Mouse (Mus musculus) midbrain, embryonic 14.5 days (tissue): ENCODE data around the gene Trim32. TPM values are rescaled to one million over a fixed set of nuclear protein-coding genes. Genes with fewer than 3 reads are reported as not detected.
A peak's percentile ranks its signal among the peaks of the same experiment; 100 is the strongest.

Source experiments
- ATAC-seq: fragments of 200-750 bp; cut with Nextera tagmentation; 2 replicates; pipeline ENCODE4 v1.8.0; 2017; ENCODE audit warnings: moderate number of reproducible peaks, moderate library complexity; ENCODE audit not compliant: low FRiP score, low TSS enrichment
- DNase-seq: peaks from one replicate; pipeline ENCODE4 v3.0.0-alpha.2; 2015
- H3K27ac ChIP-seq: fragments of 300-500 bp; sonication (generic); replicated peaks from 2 replicates; pipeline ENCODE4 v1.5.1; 2014; ENCODE audit warnings: mild to moderate bottlenecking, low read depth, low read length, moderate library complexity
- H3K27me3 ChIP-seq: fragments of 300-500 bp; sonication (generic); 2 replicates; pipeline ENCODE4 v1.6.1; 2014; ENCODE audit warnings: low read length, control low read depth, mixed read lengths; ENCODE audit not compliant: control insufficient read depth, insufficient read depth
- H3K36me3 ChIP-seq: fragments of 300-500 bp; sonication (generic); 2 replicates; pipeline ENCODE4 v1.6.1; 2014; ENCODE audit warnings: low read length, control low read depth; ENCODE audit not compliant: control insufficient read depth, insufficient read depth
- H3K4me1 ChIP-seq: fragments of 300-500 bp; sonication (generic); 2 replicates; pipeline ENCODE4 v1.6.1; 2014; ENCODE audit warnings: mild to moderate bottlenecking, antibody characterized with exemption, low read length, control low read depth; ENCODE audit not compliant: control insufficient read depth, insufficient read depth
- H3K4me2 ChIP-seq: fragments of 300-500 bp; sonication (generic); 2 replicates; pipeline ENCODE4 v1.6.1; 2014; ENCODE audit warnings: mild to moderate bottlenecking, low read length, moderate library complexity
- H3K4me3 ChIP-seq: fragments of 300-500 bp; sonication (generic); replicated peaks from 2 replicates; pipeline ENCODE4 v1.5.1; 2014; ENCODE audit warnings: low read depth, low read length
- H3K9ac ChIP-seq: fragments of 300-500 bp; sonication (generic); replicated peaks from 2 replicates; pipeline ENCODE4 v1.6.1; 2014; ENCODE audit warnings: mild to moderate bottlenecking, low read length, moderate library complexity
- H3K9me3 ChIP-seq: fragments of 300-500 bp; sonication (generic); 2 replicates; pipeline ENCODE4 v1.6.1; 2016; ENCODE audit warnings: low read length, control low read depth, mixed read lengths; ENCODE audit not compliant: control insufficient read depth
- WGBS: fragments of 180-500 bp; shearing (Covaris S2); extraction: QIAGEN DNeasy Blood & Tissue Kit; methylation state at CpG from one replicate; pipeline ENCODE4 v1.1.7; 2014; 5-methylcytosine and 5-hydroxymethylcytosine counted together
- polyA plus RNA-seq: library from polyadenylated mRNA; unstranded; fragments of >200 nt; fragmentation: Nextera tagmentation; extraction: Ambion mirVana; gene quantifications from 2 replicates; pipeline ENCODE4 v1.2.1, GENCODE M21; 2014

The Trim32 gene
- polyA plus RNA-seq: 159 and 186 TPM in 2 replicates

DNA sequence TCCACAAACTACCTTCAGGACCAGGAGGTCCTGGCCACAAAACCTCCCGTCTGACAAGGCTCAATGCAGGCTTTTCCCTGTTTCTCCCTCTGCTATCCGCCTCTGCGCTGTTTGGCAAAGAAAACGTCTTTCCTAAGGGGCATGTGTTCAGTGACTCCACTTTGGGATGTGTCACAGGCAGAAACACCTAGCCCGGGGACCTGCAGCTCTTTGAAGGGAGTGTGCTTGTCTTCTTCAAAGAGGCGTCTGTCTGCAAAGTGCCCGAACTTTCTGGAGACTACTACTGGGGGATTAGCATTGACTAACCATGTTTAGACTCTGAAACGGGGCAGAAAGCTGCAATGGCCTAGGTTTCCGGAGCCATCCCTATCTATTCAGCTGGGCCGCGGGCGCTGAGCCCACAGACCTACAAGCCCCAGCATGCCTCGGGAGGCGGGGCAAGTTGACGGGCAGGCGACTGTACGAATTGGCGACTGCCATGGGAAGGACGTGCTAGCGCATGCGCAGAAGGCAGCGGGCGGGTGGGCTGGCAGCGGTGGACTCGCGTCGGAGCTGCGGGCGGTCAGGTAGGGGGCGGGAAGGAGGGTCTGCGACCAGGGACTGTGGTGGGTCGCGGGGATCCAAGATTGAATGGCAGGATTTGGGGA, at the start of gene Trim32:
Trim32 (plus strand) TSS at position 483 of the 647 bp plus-strand sequence.
- 3% methylated on average over 33 of the region's 33 CpGs for WGBS
- Histone ChIP-seq H3K9ac (peak within 1 kb of the TSS; percentile 80), H3K4me2 (peak within 1 kb of the TSS; percentile 65), H3K4me3 (peak within 1 kb of the TSS; percentile 67), H3K4me1 (peaks cover 18% of the 10 kb centered on the region), H3K36me3 (no peaks in the 10 kb centered on the region), H3K27ac (peak within 1 kb of the TSS; percentile 91), H3K27me3 (no peaks in the 10 kb centered on the region), H3K9me3 (no peaks in the 10 kb centered on the region)
- DNase-seq: peak; percentile 98
- peak; percentile 97 for ATAC-seq

DNA sequence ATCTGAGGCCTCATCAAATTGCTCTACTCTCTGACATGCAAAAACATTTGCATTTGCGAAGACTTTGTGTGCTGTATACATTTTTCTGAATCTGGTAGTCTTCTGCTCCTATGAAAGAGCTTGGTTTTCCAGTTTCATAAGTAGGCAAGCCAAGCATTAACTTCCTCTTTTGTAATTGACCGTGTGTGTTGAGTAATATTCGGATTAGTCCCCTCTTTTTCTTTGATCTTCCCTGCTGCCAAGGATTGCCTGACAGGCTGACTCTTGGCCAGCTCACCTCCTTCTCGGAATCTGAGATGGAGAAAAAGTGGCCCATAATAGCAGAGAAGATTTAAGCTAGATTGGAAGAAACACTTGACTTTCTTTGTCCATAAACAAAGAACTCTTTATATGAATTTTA, 39.3 kb upstream of the Trim32 start:
- DNase-seq: no peak
- ATAC-seq: no peak
- Histone ChIP-seq H3K27ac (no peak overlapping the region), H3K36me3 (no peaks in the 10 kb centered on the region), H3K9ac (no peak overlapping the region), H3K4me1 (no peaks in the 10 kb centered on the region), H3K4me3 (no peak overlapping the region), H3K4me2 (no peak overlapping the region), H3K27me3 (no peaks in the 10 kb centered on the region), H3K9me3 (no peaks in the 10 kb centered on the region)
- 62% methylated on average over 4 of the region's 4 CpGs for WGBS

DNA sequence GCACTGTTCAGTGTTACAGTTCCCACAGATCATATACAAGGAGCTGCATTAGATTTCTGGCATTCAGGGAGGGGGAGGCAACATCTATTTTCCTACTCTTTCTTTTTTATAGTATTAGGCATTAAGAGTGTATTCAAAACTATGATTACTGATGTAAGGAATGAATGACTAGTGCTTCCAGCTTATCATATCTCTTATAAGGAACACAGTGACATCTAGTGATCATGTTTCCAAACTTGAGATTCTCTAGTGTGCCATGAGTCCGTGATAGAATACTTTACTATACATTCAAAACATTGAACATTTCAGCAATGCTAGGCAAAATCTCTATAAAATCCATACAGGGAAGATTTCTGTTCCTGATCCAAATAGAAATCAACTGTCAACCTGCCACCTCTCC, 24.5 kb upstream of the Trim32 start:
- 75% methylated on average over 1 of the region's 1 CpGs for WGBS
- Histone ChIP-seq H3K27ac (no peak overlapping the region), H3K4me2 (no peak overlapping the region), H3K9ac (no peak overlapping the region), H3K36me3 (no peaks in the 10 kb centered on the region), H3K4me1 (no peaks in the 10 kb centered on the region), H3K9me3 (no peaks in the 10 kb centered on the region), H3K27me3 (no peaks in the 10 kb centered on the region), H3K4me3 (no peak overlapping the region)
- peak; percentile 52 for DNase-seq
- ATAC-seq: no peak

DNA sequence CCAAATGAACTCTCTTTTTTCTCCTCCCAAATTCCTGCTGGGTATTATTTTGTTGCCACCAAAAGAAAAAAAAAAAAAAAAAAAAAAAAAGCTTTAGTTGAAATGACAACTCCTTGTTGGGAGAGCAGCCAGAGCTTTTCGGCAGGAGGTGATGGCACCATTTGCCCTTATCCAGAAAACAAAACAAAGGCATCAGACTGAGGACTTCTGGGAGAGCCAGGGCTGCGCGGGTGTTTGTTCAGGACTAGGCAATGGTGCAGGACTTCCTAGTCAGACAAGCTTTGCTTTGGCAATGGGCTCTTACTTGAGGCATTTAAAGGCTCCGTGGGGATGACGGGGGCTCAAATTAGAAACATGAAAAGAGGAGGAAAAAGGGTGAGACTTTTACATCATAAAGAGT, 17.8 kb upstream of the Trim32 start:
- H3K27me3 ChIP-seq: no peaks in the 10 kb centered on the region
- H3K4me3 ChIP-seq: no peak overlapping the region
- no peak overlapping the region for H3K9ac ChIP-seq
- no peaks in the 10 kb centered on the region for H3K4me1 ChIP-seq
- ATAC-seq (no peak), DNase-seq (peak; percentile 28)
- no peaks in the 10 kb centered on the region for H3K36me3 ChIP-seq
- H3K27ac ChIP-seq: no peak overlapping the region
- H3K9me3 ChIP-seq: no peaks in the 10 kb centered on the region
- no peak overlapping the region for H3K4me2 ChIP-seq
- WGBS: 27% methylated on average over 5 of the region's 5 CpGs

DNA sequence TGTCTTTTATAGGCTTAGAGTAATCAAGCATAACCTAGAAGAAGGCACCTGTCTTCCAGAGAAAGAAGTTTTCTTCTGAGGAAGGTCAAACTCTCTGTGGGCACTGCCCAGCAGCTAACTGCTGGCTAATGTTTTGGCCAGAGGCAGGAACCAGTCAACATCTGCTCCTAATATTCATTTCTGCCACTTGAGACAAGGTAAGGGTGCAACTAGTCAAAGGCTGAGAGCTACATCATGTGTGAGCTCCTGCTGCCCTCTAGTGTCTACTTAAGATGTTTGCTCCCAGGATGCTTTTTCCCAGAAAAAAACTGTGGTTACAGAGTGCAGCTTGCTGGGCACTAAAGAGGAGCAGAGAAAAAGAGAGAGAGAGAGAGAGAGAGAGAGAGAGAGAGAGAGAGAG, 15.0 kb upstream of the Trim32 start:
- H3K4me2 ChIP-seq: no peak overlapping the region

DNA sequence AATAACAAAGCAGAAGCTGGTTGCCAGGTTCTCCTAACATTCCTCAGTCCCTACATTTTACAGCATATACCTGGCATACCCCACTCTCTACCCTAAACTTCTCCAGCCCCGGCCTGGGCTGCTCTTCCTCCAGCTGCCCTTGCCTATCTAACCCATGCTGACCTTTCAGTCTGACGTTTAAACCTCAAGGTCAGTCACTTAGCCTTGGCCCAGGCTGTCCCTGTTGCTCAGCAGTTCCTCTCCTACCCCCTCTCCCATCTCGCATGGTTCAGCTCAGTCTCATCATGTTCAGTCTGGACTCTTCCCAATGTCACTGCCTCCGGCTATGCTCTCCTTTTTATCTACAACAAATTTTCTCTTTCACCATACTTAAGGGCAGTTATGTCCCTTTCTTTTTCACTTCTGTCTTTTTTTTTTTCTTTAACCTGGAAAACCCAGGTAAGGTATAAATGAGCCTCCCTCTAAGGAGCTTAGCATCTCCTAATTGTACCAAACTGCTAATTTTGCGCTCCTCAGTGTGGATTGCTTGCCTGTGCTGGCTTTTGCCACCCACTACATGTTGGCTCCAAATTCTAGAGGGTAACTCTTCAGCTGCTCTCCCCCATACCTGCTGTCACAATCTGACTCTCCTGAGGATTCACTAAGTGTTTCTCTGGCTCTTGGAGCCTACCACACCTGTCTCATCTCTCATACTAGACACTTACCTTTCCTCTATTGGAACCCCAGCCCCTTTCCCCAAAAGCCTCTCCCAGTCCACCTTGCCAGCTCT, 10.0 kb upstream of the Trim32 start:
- 79% methylated on average over 5 of the region's 5 CpGs for WGBS
- no peak for DNase-seq
- Histone ChIP-seq H3K4me3 (no peak overlapping the region), H3K9ac (no peak overlapping the region), H3K27me3 (no peaks in the 10 kb centered on the region), H3K36me3 (no peaks in the 10 kb centered on the region), H3K27ac (no peak overlapping the region), H3K9me3 (no peaks in the 10 kb centered on the region), H3K4me1 (no peaks in the 10 kb centered on the region), H3K4me2 (no peak overlapping the region)
- no peak for ATAC-seq

More for the DNA sequence above, 15.0 kb upstream of the Trim32 start:
- Histone ChIP-seq H3K4me3 (no peak overlapping the region), H3K9ac (no peak overlapping the region), H3K9me3 (no peaks in the 10 kb centered on the region), H3K27ac (no peak overlapping the region), H3K4me1 (no peaks in the 10 kb centered on the region), H3K27me3 (no peaks in the 10 kb centered on the region), H3K36me3 (no peaks in the 10 kb centered on the region)
- DNase-seq (peak; percentile 88), ATAC-seq (peak; percentile 70; the same call in 1 of the 2 replicates)

DNA sequence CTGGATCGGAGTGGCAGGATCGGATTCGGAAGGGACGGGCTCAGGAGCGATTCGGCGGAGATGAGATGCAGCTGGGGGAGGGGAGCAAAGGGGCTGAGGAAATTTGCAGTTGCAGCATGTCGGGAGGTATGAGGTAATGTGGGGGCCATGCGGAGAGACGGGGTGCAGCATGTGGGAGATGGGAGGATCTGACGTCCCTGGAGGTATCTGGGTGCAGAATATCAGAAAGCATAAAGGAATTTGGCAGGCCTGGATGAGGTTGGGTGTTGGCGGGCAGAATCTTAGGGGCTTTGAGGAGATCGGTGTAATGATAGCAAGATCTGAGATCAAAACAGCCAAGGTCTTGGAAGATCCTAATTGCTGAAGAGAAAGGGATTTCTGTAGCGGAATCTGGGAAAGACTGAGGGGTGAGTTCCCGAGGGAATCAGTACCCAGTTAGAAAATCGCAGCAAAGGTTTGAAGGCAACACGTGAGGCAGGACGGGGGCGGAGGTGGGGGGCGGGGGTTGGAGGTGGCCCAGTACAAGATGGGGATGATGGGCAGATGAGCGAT, 441 bp downstream of the Trim32 start:
- peak overlapping the region; percentile 80 for H3K9ac ChIP-seq
- WGBS: under 1% methylated on average over 21 of the region's 21 CpGs
- H3K4me1 ChIP-seq: peaks cover 20% of the 10 kb centered on the region
- H3K36me3 ChIP-seq: no peaks in the 10 kb centered on the region
- ATAC-seq (peak; percentile 87), DNase-seq (peak; percentile 77)
- H3K27me3 ChIP-seq: no peaks in the 10 kb centered on the region
- H3K9me3 ChIP-seq: no peaks in the 10 kb centered on the region
- H3K27ac ChIP-seq: peak overlapping the region; percentile 91
- peak overlapping the region; percentile 65 for H3K4me2 ChIP-seq
- H3K4me3 ChIP-seq: peak overlapping the region; percentile 67

DNA sequence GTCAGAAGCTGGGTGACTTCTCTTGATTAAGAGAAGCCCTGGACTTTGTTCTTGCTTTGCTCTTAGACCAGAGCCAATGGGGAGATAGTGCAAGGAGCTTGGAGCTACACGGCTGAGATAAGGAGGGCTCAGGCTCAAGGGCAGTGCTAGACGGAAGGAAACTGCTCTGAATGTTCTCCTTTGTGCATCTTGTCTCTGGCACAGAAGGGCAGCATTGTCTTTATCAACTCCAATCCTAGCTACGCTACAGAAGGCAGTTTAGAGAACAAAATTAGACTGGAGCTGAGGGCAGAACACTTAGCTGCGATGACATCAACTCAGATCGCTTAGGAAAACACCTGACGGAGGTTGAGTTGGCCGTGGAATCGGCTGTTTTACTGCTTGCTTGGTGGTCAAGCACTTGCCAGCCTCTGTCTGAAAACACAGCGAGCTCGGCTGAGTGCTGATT, 2.4 kb downstream of the Trim32 start:
- Histone ChIP-seq H3K9me3 (no peaks in the 10 kb centered on the region), H3K4me3 (0 out of 2 replicates have a peak overlapping the region, but pooled peaks have one; percentile 6), H3K27ac (no peak overlapping the region), H3K27me3 (no peaks in the 10 kb centered on the region), H3K9ac (no peak overlapping the region), H3K4me2 (peak overlapping the region; percentile 65), H3K4me1 (peaks cover 22% of the 10 kb centered on the region), H3K36me3 (no peaks in the 10 kb centered on the region)
- no peak for ATAC-seq
- 89% methylated on average over 10 of the region's 10 CpGs for WGBS
- no peak for DNase-seq
